Mouse (Mus musculus): ENCODE measurements around the gene Rbfox3.

- TF ChIP-seq USF1 (IDR thresholded peaks at IDR 0.05; ENCODE audit: low read depth), result no peak
- TF ChIP-seq POLR2A (IDR thresholded peaks at IDR 0.05; ENCODE audit: insufficient read length, low read depth), result no peak
- TF ChIP-seq MAX (IDR thresholded peaks at IDR 0.05; ENCODE audit: low read depth), result no peak
- no peak for TF ChIP-seq POLR2AphosphoS2 (IDR thresholded peaks at IDR 0.05; ENCODE audit: insufficient read length, low read depth)
Observed at GRCm38 (mm10) chr11:118666172-118666571, 245.2 kb downstream of the Rbfox3 start.

Measured in myocyte (in vitro differentiated cells).